Mouse (Mus musculus) thymus, postnatal 0 days (tissue): Measurements from ENCODE around the gene Zdhhc19. TPM values are rescaled to one million over a fixed set of nuclear protein-coding genes. Genes with fewer than 3 reads are reported as not detected.

Experiments used
- DNase-seq: peaks from one replicate; pipeline ENCODE4 v3.0.0-alpha.2; 2015; ENCODE audit warnings: low spot score
- polyA plus RNA-seq: library from polyadenylated mRNA; unstranded; fragments of >200 nt; fragmentation: Nextera tagmentation; extraction: Ambion mirVana; gene quantifications from 2 replicates; pipeline ENCODE4 v1.2.1, GENCODE M21; 2015

Gene Zdhhc19
- not detected in 2 replicates for polyA plus RNA-seq

DNA sequence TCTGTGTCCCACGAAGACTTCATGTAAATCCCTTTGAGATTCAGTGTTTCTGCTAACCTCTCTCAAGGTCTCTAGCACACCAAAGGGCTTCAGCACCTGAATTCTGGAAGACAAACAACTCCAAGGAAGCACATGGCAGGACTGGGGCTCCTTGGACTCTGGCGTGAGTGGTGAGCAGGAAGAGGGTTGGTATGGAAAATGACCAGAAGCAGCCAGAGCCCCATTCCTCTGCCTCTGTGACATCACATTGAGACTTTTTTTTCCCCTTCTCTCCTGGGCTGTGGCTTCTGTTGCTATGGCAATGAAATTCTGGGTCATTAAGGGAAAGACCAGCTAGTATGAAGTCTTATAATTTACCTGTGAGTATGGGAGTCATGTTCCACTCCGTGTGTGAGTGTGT is at the start of gene Zdhhc19:
TSS of gene Zdhhc19 (plus strand) at position 301 of the 400 bp plus-strand sequence.
- no peak for DNase-seq

- no peak for DNase-seq
These were observed 49.4 kb upstream of the Zdhhc19 start for GRCm38 (mm10) chr16:32446563-32447138.

DNA sequence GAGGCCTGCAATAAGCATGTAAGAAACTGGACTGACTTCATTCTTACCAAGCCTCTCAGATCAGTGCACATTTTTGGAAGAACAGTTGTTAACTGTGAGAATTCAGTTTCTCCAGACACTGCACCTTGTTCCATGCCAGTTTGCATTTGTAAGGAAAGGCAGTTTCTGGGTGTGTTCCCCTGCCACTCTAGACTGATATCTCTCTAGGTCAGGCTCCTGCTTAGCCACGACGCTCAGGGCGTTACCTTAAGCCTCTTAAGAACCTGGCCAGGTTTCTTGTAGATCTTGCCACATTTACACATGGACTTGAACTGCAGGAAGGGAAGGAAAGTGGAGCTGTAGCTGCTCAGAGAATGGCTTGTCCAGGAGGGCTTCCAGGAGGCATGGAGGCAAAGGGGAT is 46.4 kb upstream of the Zdhhc19 start:
- DNase-seq: no peak

- no peak for DNase-seq
These were observed 45.9 kb upstream of the Zdhhc19 start for GRCm38 (mm10) chr16:32450133-32450532.

GRCm38 (mm10) chr16:32453102-32453501 is 43.0 kb upstream of the Zdhhc19 start:
- DNase-seq: no peak

DNA sequence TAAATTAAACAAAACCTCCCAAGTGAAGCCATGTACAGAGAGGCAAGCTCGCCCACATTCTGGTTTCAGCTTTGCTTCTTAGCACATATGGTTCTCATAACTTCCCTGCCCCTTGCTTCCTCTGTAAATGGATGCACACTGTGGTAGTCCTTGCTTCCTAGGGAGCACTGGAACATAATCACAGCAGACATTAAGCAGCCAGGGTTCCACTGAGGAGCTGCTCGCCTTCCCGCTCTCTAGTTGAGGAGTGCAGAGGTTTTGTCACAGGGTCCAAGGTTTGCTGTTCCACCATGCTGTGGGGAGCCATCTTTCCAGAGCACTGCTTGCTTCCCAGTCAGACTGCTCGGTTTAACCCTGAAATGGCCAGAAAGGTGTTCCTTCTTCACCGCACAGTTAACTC is 41.4 kb upstream of the Zdhhc19 start:
- no peak for DNase-seq

- no peak for DNase-seq
These were observed 40.0 kb upstream of the Zdhhc19 start for GRCm38 (mm10) chr16:32456086-32456485.

DNA sequence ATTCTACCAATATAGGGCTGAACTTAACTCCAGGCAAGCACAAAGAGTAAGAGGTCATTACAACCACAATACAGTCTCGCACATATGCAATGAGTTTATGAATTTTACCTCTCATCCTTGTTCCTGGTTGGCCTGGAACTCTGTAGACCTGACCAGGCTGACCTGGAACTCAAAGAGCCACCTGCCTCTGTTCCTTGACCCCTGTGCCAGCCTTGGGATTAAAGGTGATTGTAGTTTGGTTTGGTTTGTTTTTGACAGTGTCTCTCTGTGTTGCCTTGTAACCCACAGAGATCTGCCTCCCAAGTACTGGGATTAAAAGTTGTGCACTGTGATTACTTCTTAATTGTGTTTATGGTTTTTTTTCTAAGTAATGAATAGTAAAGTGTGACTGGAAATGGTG is 39.3 kb upstream of the Zdhhc19 start:
- no peak for DNase-seq

DNA sequence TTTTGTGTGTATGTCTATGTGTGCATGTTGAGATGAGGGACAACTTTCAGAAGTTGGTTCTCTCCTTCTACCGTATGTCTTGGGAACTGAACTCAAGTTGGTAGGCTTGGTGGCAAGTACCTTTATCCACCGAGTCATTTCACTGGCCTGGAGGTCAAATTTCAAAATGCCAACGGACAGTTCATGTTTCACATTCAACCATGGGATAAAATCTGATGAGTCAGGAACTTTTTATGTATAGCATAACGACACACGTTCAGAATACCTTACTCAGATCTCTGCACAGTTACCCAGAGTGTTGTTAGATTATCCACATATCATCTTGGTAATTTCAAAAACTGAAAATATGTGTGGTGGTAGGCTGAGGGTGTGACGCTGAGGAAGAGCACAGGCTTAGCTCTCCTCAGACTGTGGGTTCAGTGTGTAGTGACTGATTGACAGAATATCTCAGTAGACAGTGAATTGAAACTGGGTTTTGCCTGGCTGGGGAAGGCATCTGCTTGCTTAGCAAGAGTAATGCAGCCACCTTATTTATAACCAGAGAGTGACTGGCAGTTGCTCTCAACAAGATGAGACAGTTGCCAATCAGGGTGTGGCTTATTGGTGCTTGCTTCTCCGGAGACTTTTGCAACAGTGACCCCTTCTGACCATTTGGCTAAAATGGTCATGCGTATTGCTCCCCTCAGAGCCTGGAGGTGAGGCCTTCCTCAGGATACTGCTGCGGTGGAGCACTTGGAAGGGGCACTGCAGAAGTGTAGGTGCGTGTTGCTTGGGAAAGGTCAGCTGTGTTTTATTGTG is 38.3 kb upstream of the Zdhhc19 start:
- DNase-seq: peak; percentile 44

DNA sequence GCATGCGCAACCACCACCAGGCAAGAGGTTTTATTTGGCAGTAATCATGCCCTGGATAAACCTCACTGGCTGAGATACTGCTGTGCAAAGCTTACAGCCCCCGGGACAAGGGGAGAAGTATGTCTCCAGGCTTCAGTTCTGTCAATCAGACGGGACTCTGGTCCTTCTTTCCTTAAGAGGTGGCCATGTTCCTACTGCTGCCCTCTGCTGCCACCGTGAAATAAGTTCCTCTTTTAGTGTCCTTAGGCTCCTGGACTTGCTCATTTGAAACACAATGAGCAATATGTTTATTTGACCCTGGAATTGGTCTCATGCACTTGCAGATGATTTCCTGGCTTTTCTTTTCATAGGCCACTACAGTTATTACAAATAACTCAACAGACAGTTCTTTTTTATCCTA is 35.5 kb upstream of the Zdhhc19 start:
- no peak for DNase-seq

- no peak for DNase-seq
These were observed 34.4 kb upstream of the Zdhhc19 start for GRCm38 (mm10) chr16:32461713-32462112.

GRCm38 (mm10) chr16:32462950-32463349 is 33.1 kb upstream of the Zdhhc19 start:
- DNase-seq: no peak

DNA sequence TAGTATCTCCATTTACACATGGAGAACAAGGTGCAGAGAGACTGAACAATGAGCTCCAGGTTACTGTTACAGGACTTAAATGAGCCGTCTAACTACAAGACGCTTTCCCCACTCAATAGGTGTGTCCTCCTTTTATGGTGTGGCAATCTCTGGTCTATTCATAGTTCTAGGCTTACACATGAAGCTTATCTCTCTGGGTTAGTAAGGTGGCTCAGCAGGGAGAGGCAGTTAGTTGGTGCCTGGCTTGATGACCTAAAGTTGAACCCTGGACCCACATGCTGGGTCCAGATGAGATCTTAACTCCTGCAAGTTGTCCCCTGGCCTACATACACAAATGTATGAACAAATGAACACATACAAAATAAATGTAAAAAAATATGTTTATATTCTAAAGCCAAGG is 32.6 kb upstream of the Zdhhc19 start:
- no peak for DNase-seq

DNA sequence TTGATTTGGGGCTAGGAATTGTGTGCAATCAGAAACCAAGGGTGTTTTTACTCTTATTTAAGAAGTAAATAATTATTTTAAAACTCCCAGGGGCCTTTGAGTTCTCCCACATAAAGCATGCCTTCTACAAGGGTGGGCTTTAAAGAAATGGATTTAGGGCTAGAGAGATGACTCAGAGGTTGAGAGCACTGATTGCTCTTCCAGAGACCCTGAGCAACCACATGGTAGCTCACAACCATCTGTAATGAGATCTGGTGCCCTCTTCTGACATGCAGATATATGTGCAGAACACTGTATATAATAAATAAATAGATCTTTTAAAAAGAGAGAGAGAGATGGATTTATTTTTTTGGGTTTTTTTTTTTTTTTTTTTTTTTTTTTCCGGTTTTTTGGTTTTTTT is 31.2 kb upstream of the Zdhhc19 start:
- DNase-seq: peak; percentile 8

- DNase-seq: no peak
These were observed 27.6 kb upstream of the Zdhhc19 start for GRCm38 (mm10) chr16:32468488-32468887.

DNA sequence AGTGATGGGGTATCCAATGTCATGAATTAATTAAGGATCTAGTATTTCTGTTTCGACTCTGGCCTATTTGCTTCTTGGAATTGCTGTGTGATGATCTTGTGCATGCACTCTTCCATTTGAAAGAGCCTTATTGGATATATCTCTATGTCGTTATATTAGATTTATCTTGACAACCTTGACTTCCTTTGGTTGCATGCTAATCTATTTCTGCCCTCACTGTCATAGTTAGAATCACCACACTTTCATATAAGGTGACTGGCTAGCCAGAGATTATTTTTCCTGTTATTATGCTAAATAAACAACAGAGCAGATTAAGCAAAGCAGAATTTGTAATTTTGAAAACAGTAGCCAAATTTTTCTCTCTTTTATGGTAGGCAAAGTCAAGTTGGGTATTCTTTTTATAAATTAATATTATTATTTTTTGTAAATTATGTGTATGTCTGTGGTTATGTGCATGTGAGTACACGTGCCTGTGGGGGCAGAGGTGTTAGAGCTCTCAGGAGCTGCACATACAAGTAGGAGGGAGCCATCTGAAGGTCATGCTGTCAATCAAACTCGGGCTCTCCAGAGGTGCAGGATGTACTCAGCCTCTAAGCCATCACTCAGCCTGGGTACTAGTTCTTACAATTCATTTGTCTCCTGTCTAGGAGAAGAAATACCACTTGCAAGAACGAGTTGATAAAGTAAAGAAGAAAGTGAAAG is 26.5 kb upstream of the Zdhhc19 start:
- no peak for DNase-seq

DNA sequence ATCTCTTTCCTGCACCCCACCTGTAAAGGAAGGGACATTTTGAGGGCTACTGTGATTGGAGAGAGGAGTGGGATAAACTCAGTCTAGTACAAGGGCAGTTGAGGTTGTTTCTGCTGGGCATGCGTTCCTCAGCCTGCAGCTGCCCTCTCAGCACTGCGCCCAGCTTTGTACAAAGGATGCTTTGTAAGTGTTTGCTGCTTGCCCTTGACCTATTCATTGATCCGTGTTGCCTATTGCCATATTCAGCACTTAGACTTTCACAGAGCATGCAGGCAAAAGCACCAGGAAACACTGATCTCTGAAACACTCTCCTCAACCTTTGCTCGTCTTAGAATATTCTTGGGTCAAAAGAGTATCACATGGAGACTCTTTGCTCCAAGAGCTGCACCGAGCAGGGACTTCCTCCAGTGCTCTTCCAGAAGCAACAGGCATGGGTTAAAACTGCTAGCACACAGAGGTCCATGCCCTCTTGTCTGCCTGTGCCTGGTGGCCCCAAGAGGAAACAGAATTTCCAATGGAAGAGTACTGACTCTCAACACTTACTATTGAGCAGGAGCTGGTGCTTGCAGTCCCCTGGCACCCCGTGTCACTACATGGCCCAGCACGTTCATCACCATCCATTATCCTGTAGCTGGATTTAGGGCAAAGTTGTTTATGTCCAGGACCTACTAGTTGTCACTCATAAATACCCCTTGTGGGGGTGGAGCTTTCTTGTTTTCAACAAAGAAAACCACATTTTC is 23.6 kb upstream of the Zdhhc19 start:
- DNase-seq: no peak

GRCm38 (mm10) chr16:32477315-32477714 is 18.8 kb upstream of the Zdhhc19 start:
- no peak for DNase-seq

DNA sequence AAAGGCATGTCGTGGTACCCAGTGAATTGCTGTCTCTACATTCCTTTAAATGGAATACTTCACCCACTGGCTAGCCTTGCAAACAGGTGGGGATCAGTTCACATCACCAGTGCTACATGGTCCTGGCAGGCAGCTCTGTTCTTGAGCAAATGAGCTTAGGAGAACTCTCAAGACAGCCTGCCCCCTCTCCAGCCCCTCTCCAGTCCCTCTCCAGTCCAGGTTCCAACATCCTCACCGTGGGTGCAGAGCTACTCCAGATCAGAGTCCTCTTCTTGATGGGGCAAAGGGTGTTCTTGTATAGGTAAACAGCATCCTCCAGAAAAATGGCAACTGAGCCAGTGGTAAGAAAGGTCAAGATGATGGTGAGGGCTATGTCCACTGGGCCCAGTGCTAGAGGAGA is 16.6 kb upstream of the Zdhhc19 start:
- DNase-seq: no peak

GRCm38 (mm10) chr16:32484431-32484871 is 11.6 kb upstream of the Zdhhc19 start:
- DNase-seq: no peak

DNA sequence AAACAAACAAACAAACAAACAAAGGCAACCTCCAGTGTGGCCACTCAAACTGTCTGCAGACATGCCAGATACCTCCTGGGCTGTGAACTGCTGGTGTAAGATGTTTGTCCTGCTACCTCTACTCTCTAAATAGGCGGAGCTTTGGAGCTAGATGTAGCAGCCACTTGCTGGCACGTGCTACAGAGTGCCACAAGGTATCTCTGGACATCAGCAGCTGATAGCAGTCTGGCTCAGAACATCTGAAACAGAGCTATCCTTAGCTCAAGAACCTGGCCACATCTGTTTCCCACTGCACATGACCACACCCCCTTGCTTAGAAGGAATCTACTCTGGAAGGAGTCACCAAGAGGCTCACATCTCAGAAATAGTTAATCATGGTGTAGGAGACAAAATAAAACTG is 10.9 kb upstream of the Zdhhc19 start:
- DNase-seq: no peak

- DNase-seq: no peak
These were observed 10.0 kb upstream of the Zdhhc19 start for GRCm38 (mm10) chr16:32486046-32486445.
